Mouse (Mus musculus) lung, adult 2 months (tissue): ENCODE data around the gene Gm28374.
"Not testable (repeated sequence)": the region's sequence is repeated elsewhere in the genome, so short reads cannot be mapped to it uniquely, and the experiment has no call there.

ENCODE experiments used
- CTCF ChIP-seq: fragments of 200-500 bp; IDR thresholded peaks from 2 replicates; pipeline ENCODE4 v1.5.1; 2011; ENCODE audit warnings: mild to moderate bottlenecking, low read length, control low read depth; ENCODE audit not compliant: insufficient read depth
- POLR2A ChIP-seq: fragments of 200-500 bp; IDR thresholded peaks from 2 replicates; pipeline ENCODE4 v1.6.1; 2011; ENCODE audit warnings: low read depth, mild to moderate bottlenecking, control low read depth, low read length, borderline replicate concordance; ENCODE audit errors: extremely low read depth

GRCm38 (mm10) chr19:6044102-6044501, 38.0 kb downstream of the Gm28374 start:
- not testable (repeated sequence) for TF ChIP-seq CTCF, POLR2A
